Mouse (Mus musculus) neural tube, embryonic 13.5 days (tissue): ENCODE results near the gene Stk35. TPM values are rescaled to one million over a fixed set of nuclear protein-coding genes. Genes with fewer than 3 reads are reported as not detected.

Experiments
- ATAC-seq: fragments of 200-750 bp; cut with Nextera tagmentation; 2 replicates; pipeline ENCODE4 v1.8.0; 2017; ENCODE audit warnings: low read depth, mild to moderate bottlenecking, moderate TSS enrichment, moderate library complexity
- H3K27ac ChIP-seq: fragments of 300-500 bp; sonication (generic); replicated peaks from 2 replicates; pipeline ENCODE4 v1.5.1; 2015; ENCODE audit warnings: moderate library complexity, mild to moderate bottlenecking, inconsistent platforms
- H3K27me3 ChIP-seq: fragments of 300-500 bp; sonication (generic); 2 replicates; pipeline ENCODE4 v1.6.1; 2015; ENCODE audit warnings: mild to moderate bottlenecking, inconsistent platforms
- H3K36me3 ChIP-seq: fragments of 300-500 bp; sonication (generic); 2 replicates; pipeline ENCODE4 v1.6.1; 2015; ENCODE audit warnings: mild to moderate bottlenecking, inconsistent platforms
- H3K4me1 ChIP-seq: fragments of 300-500 bp; sonication (generic); replicated peaks from 2 replicates; pipeline ENCODE4 v1.6.1; 2015; ENCODE audit warnings: inconsistent platforms
- H3K4me2 ChIP-seq: fragments of 300-500 bp; sonication (generic); 2 replicates; pipeline ENCODE4 v1.6.1; 2015; ENCODE audit warnings: inconsistent platforms, mild to moderate bottlenecking, moderate library complexity
- H3K4me3 ChIP-seq: fragments of 300-500 bp; sonication (generic); 2 replicates; pipeline ENCODE4 v1.5.1; 2015; ENCODE audit warnings: mild to moderate bottlenecking, inconsistent platforms
- H3K9ac ChIP-seq: fragments of 300-500 bp; sonication (generic); 2 replicates; pipeline ENCODE4 v1.6.1; 2015; ENCODE audit warnings: moderate library complexity, mild to moderate bottlenecking, inconsistent platforms
- H3K9me3 ChIP-seq: fragments of 300-500 bp; sonication (generic); 2 replicates; pipeline ENCODE4 v1.6.1; 2016; ENCODE audit warnings: inconsistent platforms
- WGBS: fragments of 180-500 bp; shearing (Covaris S2); methylation state at CpG from one replicate; pipeline ENCODE4 v1.1.7; 2015; 5-methylcytosine and 5-hydroxymethylcytosine counted together
- polyA plus RNA-seq: library from polyadenylated mRNA; unstranded; fragments of >200 nt; fragmentation: Nextera tagmentation; extraction: Ambion mirVana; gene quantifications from 2 replicates; pipeline ENCODE4 v1.2.1, GENCODE M21; 2015

Stk35 gene
- 7.5 and 8.0 TPM in 2 replicates for polyA plus RNA-seq

GRCm38 (mm10) chr2:129800271-129800903 lies at the start of gene Stk35:
Gene Stk35, plus strand, starts transcription at chr2:129800517.
- Histone ChIP-seq H3K9ac (peak within 1 kb of the TSS; percentile 90), H3K9me3 (no peaks in the 10 kb centered on the region), H3K27me3 (no peaks in the 10 kb centered on the region), H3K4me2 (peak within 1 kb of the TSS; percentile 85), H3K27ac (peak within 1 kb of the TSS; percentile 98), H3K4me1 (peaks cover 37% of the 10 kb centered on the region), H3K36me3 (0 out of 2 replicates have a peak, but pooled peaks cover 6% of the 10 kb centered on the region), H3K4me3 (peak within 1 kb of the TSS; percentile 95)
- under 1% methylated on average over 63 of the region's 63 CpGs for WGBS
- ATAC-seq, result peak; percentile 88

GRCm38 (mm10) chr2:129782046-129782445 lies 18.3 kb upstream of the Stk35 start:
- 82% methylated on average over 1 of the region's 1 CpGs for WGBS
- no peaks in the 10 kb centered on the region for H3K36me3 ChIP-seq

GRCm38 (mm10) chr2:129796501-129796900 lies 3.8 kb upstream of the Stk35 start:
- no peaks in the 10 kb centered on the region for H3K36me3 ChIP-seq
- no peak overlapping the region for H3K9ac ChIP-seq
- peaks cover 8% of the 10 kb centered on the region for H3K4me1 ChIP-seq
- H3K9me3 ChIP-seq, result peaks cover 9% of the 10 kb centered on the region
- H3K4me3 ChIP-seq, result no peak overlapping the region
- no peak overlapping the region for H3K27ac ChIP-seq
- no peaks in the 10 kb centered on the region for H3K27me3 ChIP-seq
- 90% methylated on average over 2 of the region's 2 CpGs for WGBS
- no peak for ATAC-seq
- H3K4me2 ChIP-seq, result no peak overlapping the region

More at GRCm38 (mm10) chr2:129782046-129782445, 18.3 kb upstream of the Stk35 start:
- Histone ChIP-seq H3K4me1 (no peaks in the 10 kb centered on the region), H3K4me3 (no peak overlapping the region), H3K27ac (no peak overlapping the region), H3K27me3 (no peaks in the 10 kb centered on the region), H3K9me3 (no peaks in the 10 kb centered on the region), H3K9ac (no peak overlapping the region), H3K4me2 (no peak overlapping the region)
- ATAC-seq, result no peak

- no peak overlapping the region for H3K4me2 ChIP-seq
- no peak overlapping the region for H3K27ac ChIP-seq
- H3K9ac ChIP-seq, result no peak overlapping the region
- ATAC-seq, result no peak
- WGBS, result 66% methylated on average over 2 of the region's 3 CpGs
- no peaks in the 10 kb centered on the region for H3K27me3 ChIP-seq
- no peaks in the 10 kb centered on the region for H3K36me3 ChIP-seq
- H3K4me1 ChIP-seq, result peaks cover 17% of the 10 kb centered on the region
- H3K9me3 ChIP-seq, result peaks cover 9% of the 10 kb centered on the region
- no peak overlapping the region for H3K4me3 ChIP-seq
Measured at GRCm38 (mm10) chr2:129797709-129798108, 2.6 kb upstream of the Stk35 start.

GRCm38 (mm10) chr2:129798410-129798809 lies 1.9 kb upstream of the Stk35 start:
- Histone ChIP-seq H3K27me3 (no peaks in the 10 kb centered on the region), H3K4me2 (no peak overlapping the region), H3K4me3 (no peak overlapping the region), H3K36me3 (no peaks in the 10 kb centered on the region), H3K9me3 (peaks cover 9% of the 10 kb centered on the region), H3K9ac (no peak overlapping the region), H3K4me1 (peaks cover 24% of the 10 kb centered on the region), H3K27ac (no peak overlapping the region)
- ATAC-seq, result no peak

- peak; percentile 70 for ATAC-seq
Measured at GRCm38 (mm10) chr2:129800904-129801230, 550 bp downstream of the Stk35 start.

GRCm38 (mm10) chr2:129801231-129802029 lies 1.1 kb downstream of the Stk35 start:
- Histone ChIP-seq H3K36me3 (0 out of 2 replicates have a peak, but pooled peaks cover 11% of the 10 kb centered on the region), H3K27me3 (no peaks in the 10 kb centered on the region), H3K9me3 (no peaks in the 10 kb centered on the region), H3K4me1 (peaks cover 47% of the 10 kb centered on the region), H3K4me2 (peak overlapping the region; percentile 85), H3K27ac (peak overlapping the region; percentile 98), H3K9ac (peak overlapping the region; percentile 90), H3K4me3 (peak overlapping the region; percentile 95)
- peak; percentile 86 for ATAC-seq
- WGBS, result under 1% methylated on average over 72 of the region's 73 CpGs

More at GRCm38 (mm10) chr2:129800904-129801230, 550 bp downstream of the Stk35 start:
- Histone ChIP-seq H3K36me3 (0 out of 2 replicates have a peak, but pooled peaks cover 11% of the 10 kb centered on the region), H3K4me1 (peaks cover 41% of the 10 kb centered on the region), H3K9ac (peak overlapping the region; percentile 90), H3K27me3 (no peaks in the 10 kb centered on the region), H3K9me3 (no peaks in the 10 kb centered on the region), H3K27ac (peak overlapping the region; percentile 98), H3K4me3 (peak overlapping the region; percentile 95), H3K4me2 (peak overlapping the region; percentile 85)
- under 1% methylated on average over 32 of the region's 32 CpGs for WGBS

GRCm38 (mm10) chr2:129805486-129805885 lies 5.2 kb downstream of the Stk35 start:
- no peak overlapping the region for H3K4me3 ChIP-seq
- H3K9ac ChIP-seq, result no peak overlapping the region
- H3K4me2 ChIP-seq, result no peak overlapping the region
- no peak for ATAC-seq
- WGBS, result 94% methylated on average over 4 of the region's 4 CpGs
- peaks cover 46% of the 10 kb centered on the region for H3K4me1 ChIP-seq
- no peaks in the 10 kb centered on the region for H3K27me3 ChIP-seq
- no peak overlapping the region for H3K27ac ChIP-seq
- H3K36me3 ChIP-seq, result peaks cover 29% of the 10 kb centered on the region
- H3K9me3 ChIP-seq, result no peaks in the 10 kb centered on the region

GRCm38 (mm10) chr2:129806486-129806885 lies 6.2 kb downstream of the Stk35 start:
- no peak for ATAC-seq
- Histone ChIP-seq H3K27me3 (no peaks in the 10 kb centered on the region), H3K4me2 (no peak overlapping the region), H3K27ac (no peak overlapping the region), H3K9me3 (no peaks in the 10 kb centered on the region), H3K4me1 (peaks cover 46% of the 10 kb centered on the region), H3K9ac (no peak overlapping the region), H3K36me3 (peaks cover 39% of the 10 kb centered on the region), H3K4me3 (no peak overlapping the region)
- WGBS, result 89% methylated on average over 2 of the region's 2 CpGs

GRCm38 (mm10) chr2:129810563-129810962 lies 10.2 kb downstream of the Stk35 start:
- WGBS, result 95% methylated on average over 7 of the region's 7 CpGs

GRCm38 (mm10) chr2:129814033-129814432 lies 13.7 kb downstream of the Stk35 start:
- H3K27ac ChIP-seq, result no peak overlapping the region
- peaks cover 51% of the 10 kb centered on the region for H3K36me3 ChIP-seq
- peaks cover 12% of the 10 kb centered on the region; the same call in 1 of the 2 replicates for H3K4me1 ChIP-seq
- WGBS, result 93% methylated on average over 3 of the region's 3 CpGs
- no peak overlapping the region for H3K9ac ChIP-seq
- H3K27me3 ChIP-seq, result no peaks in the 10 kb centered on the region
- ATAC-seq, result no peak
- H3K9me3 ChIP-seq, result no peaks in the 10 kb centered on the region
- H3K4me2 ChIP-seq, result no peak overlapping the region
- H3K4me3 ChIP-seq, result no peak overlapping the region

More at GRCm38 (mm10) chr2:129810563-129810962, 10.2 kb downstream of the Stk35 start:
- Histone ChIP-seq H3K4me1 (peaks cover 27% of the 10 kb centered on the region), H3K27ac (no peak overlapping the region), H3K4me2 (no peak overlapping the region), H3K9me3 (no peaks in the 10 kb centered on the region), H3K9ac (no peak overlapping the region), H3K27me3 (no peaks in the 10 kb centered on the region), H3K36me3 (peaks cover 47% of the 10 kb centered on the region), H3K4me3 (no peak overlapping the region)
- no peak for ATAC-seq

- Histone ChIP-seq H3K36me3 (peaks cover 46% of the 10 kb centered on the region), H3K4me1 (peaks cover 19% of the 10 kb centered on the region; the same call in 1 of the 2 replicates), H3K27ac (no peak overlapping the region), H3K9ac (no peak overlapping the region), H3K4me3 (no peak overlapping the region), H3K4me2 (no peak overlapping the region), H3K27me3 (no peaks in the 10 kb centered on the region), H3K9me3 (no peaks in the 10 kb centered on the region)
- ATAC-seq, result no peak
- 81% methylated on average over 2 of the region's 2 CpGs for WGBS
Measured at GRCm38 (mm10) chr2:129815076-129815475, 14.8 kb downstream of the Stk35 start.
